Mouse (Mus musculus) stomach, postnatal 0 days (tissue): ENCODE data around the gene Vezt. TPM values are rescaled to one million over a fixed set of nuclear protein-coding genes. Genes with fewer than 3 reads are reported as not detected.

Source experiments
- ATAC-seq: fragments of 200-750 bp; cut with Nextera tagmentation; 2 replicates; pipeline ENCODE4 v1.8.0; 2017; ENCODE audit not compliant: low FRiP score, low TSS enrichment
- DNase-seq: peaks from one replicate; pipeline ENCODE4 v3.0.0-alpha.2; 2016; ENCODE audit warnings: low spot score
- H3K27ac ChIP-seq: fragments of 300-500 bp; sonication (generic); replicated peaks from 2 replicates; pipeline ENCODE4 v1.5.1; 2014; ENCODE audit warnings: mild to moderate bottlenecking, control low read depth
- H3K27me3 ChIP-seq: fragments of 300-500 bp; sonication (generic); 2 replicates; pipeline ENCODE4 v1.6.1; 2014; ENCODE audit warnings: low read length; ENCODE audit not compliant: control insufficient read depth, insufficient read depth
- H3K36me3 ChIP-seq: fragments of 300-500 bp; sonication (generic); 2 replicates; pipeline ENCODE4 v1.6.1; 2014; ENCODE audit warnings: low read length, mixed read lengths; ENCODE audit not compliant: control insufficient read depth, insufficient read depth
- H3K4me1 ChIP-seq: fragments of 300-500 bp; sonication (generic); replicated peaks from 2 replicates; pipeline ENCODE4 v1.6.1; 2014; ENCODE audit warnings: antibody characterized with exemption; ENCODE audit not compliant: control insufficient read depth, insufficient read depth
- H3K4me2 ChIP-seq: fragments of 300-500 bp; sonication (generic); replicated peaks from 2 replicates; pipeline ENCODE4 v1.6.1; 2014; ENCODE audit warnings: low read depth, mild to moderate bottlenecking, control low read depth, moderate library complexity
- H3K4me3 ChIP-seq: fragments of 300-500 bp; sonication (generic); 2 replicates; pipeline ENCODE4 v1.5.1; 2014; ENCODE audit warnings: low read depth, low read length, control low read depth
- H3K9ac ChIP-seq: fragments of 300-500 bp; sonication (generic); 2 replicates; pipeline ENCODE4 v1.6.1; 2014; ENCODE audit warnings: mild to moderate bottlenecking, low read length, control low read depth, mixed read lengths
- H3K9me3 ChIP-seq: fragments of 300-500 bp; sonication (generic); 2 replicates; pipeline ENCODE4 v1.6.1; 2016; ENCODE audit warnings: low read length; ENCODE audit not compliant: control insufficient read depth
- CTCF ChIP-seq: IDR thresholded peaks from 2 replicates; pipeline ENCODE4 v1.5.1; 2016; ENCODE audit warnings: antibody characterized with exemption, low read depth, mild to moderate bottlenecking, moderate library complexity
- EP300 ChIP-seq: optimal IDR thresholded peaks from 2 replicates; pipeline ENCODE3; 2016; ENCODE audit warnings: antibody characterized with exemption
- WGBS: fragments of 180-500 bp; shearing (Covaris S2); extraction: QIAGEN DNeasy Blood & Tissue Kit; methylation state at CpG from one replicate; pipeline ENCODE4 v1.1.7; 2014; 5-methylcytosine and 5-hydroxymethylcytosine counted together
- polyA plus RNA-seq: library from polyadenylated mRNA; unstranded; fragments of >200 nt; fragmentation: Nextera tagmentation; extraction: Ambion mirVana; gene quantifications from 2 replicates; pipeline ENCODE4 v1.2.1, GENCODE M21; 2015

The Vezt gene
- polyA plus RNA-seq, 1 experiment from 2014 or later = 13.2 TPM

- no peak for TF ChIP-seq CTCF
- TF ChIP-seq EP300 = no peak
- H3K4me1 ChIP-seq = no peaks in the 10 kb centered on the region
- no peak overlapping the region for H3K4me2 ChIP-seq
- DNase-seq = no peak
- 65% methylated on average over 1 of the region's 1 CpGs for WGBS
- no peak for ATAC-seq
- no peak overlapping the region for H3K4me3 ChIP-seq
- H3K9me3 ChIP-seq = no peaks in the 10 kb centered on the region
- no peak overlapping the region for H3K27ac ChIP-seq
- no peaks in the 10 kb centered on the region for H3K27me3 ChIP-seq
- no peak overlapping the region for H3K9ac ChIP-seq
- H3K36me3 ChIP-seq = no peaks in the 10 kb centered on the region
Observed at GRCm38 (mm10) chr10:93912917-93913316, 122.7 kb downstream of the Vezt start.

- no peaks in the 10 kb centered on the region for H3K36me3 ChIP-seq
- no peak overlapping the region for H3K4me2 ChIP-seq
- no peak overlapping the region for H3K27ac ChIP-seq
- no peaks in the 10 kb centered on the region for H3K4me1 ChIP-seq
- TF ChIP-seq CTCF (no peak), EP300 (no peak)
- no peaks in the 10 kb centered on the region for H3K27me3 ChIP-seq
- no peak overlapping the region for H3K4me3 ChIP-seq
- H3K9me3 ChIP-seq = no peaks in the 10 kb centered on the region
- DNase-seq = no peak
- H3K9ac ChIP-seq = no peak overlapping the region
- 75% methylated on average over 5 of the region's 5 CpGs for WGBS
- ATAC-seq = no peak
Observed at GRCm38 (mm10) chr10:93912136-93912855, 123.3 kb downstream of the Vezt start.

- H3K4me2 ChIP-seq = no peak overlapping the region
- no peak for TF ChIP-seq EP300
- no peak for TF ChIP-seq CTCF
- DNase-seq = no peak
Observed at GRCm38 (mm10) chr10:93911326-93911725, 124.3 kb downstream of the Vezt start.

GRCm38 (mm10) chr10:93909811-93910446, 125.7 kb downstream of the Vezt start:
- DNase-seq (no peak), ATAC-seq (no peak)
- Histone ChIP-seq H3K4me2 (no peak overlapping the region), H3K27ac (no peak overlapping the region), H3K9ac (no peak overlapping the region), H3K4me1 (no peaks in the 10 kb centered on the region), H3K27me3 (no peaks in the 10 kb centered on the region), H3K9me3 (no peaks in the 10 kb centered on the region), H3K4me3 (no peak overlapping the region), H3K36me3 (no peaks in the 10 kb centered on the region)
- WGBS = 69% methylated on average over 5 of the region's 5 CpGs
- TF ChIP-seq CTCF (no peak), EP300 (no peak)

More at GRCm38 (mm10) chr10:93911326-93911725, 124.3 kb downstream of the Vezt start:
- H3K27ac ChIP-seq = no peak overlapping the region
- no peaks in the 10 kb centered on the region for H3K27me3 ChIP-seq
- no peaks in the 10 kb centered on the region for H3K9me3 ChIP-seq
- no peak overlapping the region for H3K9ac ChIP-seq
- no peaks in the 10 kb centered on the region for H3K4me1 ChIP-seq
- H3K36me3 ChIP-seq = no peaks in the 10 kb centered on the region
- 75% methylated on average over 5 of the region's 5 CpGs for WGBS
- H3K4me3 ChIP-seq = no peak overlapping the region
- no peak for ATAC-seq

GRCm38 (mm10) chr10:93909015-93909414, 126.6 kb downstream of the Vezt start:
- no peak overlapping the region for H3K4me2 ChIP-seq
- H3K27me3 ChIP-seq = no peaks in the 10 kb centered on the region
- no peak for TF ChIP-seq EP300
- no peak for TF ChIP-seq CTCF
- H3K36me3 ChIP-seq = no peaks in the 10 kb centered on the region
- WGBS = 67% methylated on average over 1 of the region's 1 CpGs
- DNase-seq (no peak), ATAC-seq (peak; percentile 49; the same call in 1 of the 2 replicates)
- H3K4me3 ChIP-seq = no peak overlapping the region
- H3K27ac ChIP-seq = no peak overlapping the region
- H3K9ac ChIP-seq = no peak overlapping the region
- no peaks in the 10 kb centered on the region for H3K9me3 ChIP-seq
- no peaks in the 10 kb centered on the region for H3K4me1 ChIP-seq

GRCm38 (mm10) chr10:93908540-93908939, 127.1 kb downstream of the Vezt start:
- ATAC-seq (no peak), DNase-seq (no peak)
- Histone ChIP-seq H3K9ac (no peak overlapping the region), H3K4me1 (no peaks in the 10 kb centered on the region), H3K36me3 (no peaks in the 10 kb centered on the region), H3K4me2 (no peak overlapping the region), H3K9me3 (no peaks in the 10 kb centered on the region), H3K4me3 (no peak overlapping the region), H3K27me3 (no peaks in the 10 kb centered on the region), H3K27ac (no peak overlapping the region)
- WGBS = 89% methylated on average over 7 of the region's 7 CpGs
- TF ChIP-seq CTCF = no peak
- no peak for TF ChIP-seq EP300
